Comparison of ENCODE assay signal across 19 mouse cellular contexts in genomic region chr5:65371551-65371950, GRCm38 (mm10). TPM values are rescaled to one million over a fixed set of nuclear protein-coding genes. Genes with fewer than 3 reads are reported as not detected.
"Had no signal": no experiment of that assay in that cellular context is flagged by ENCODE, and none has a peak within 500 bp of the region (broad histone marks: within the 10 kb centered on the region; RNA-seq: fewer than 3 reads in every experiment).

No protein-coding gene starts in this region.

- H3K9me3 ChIP-seq: lung, embryonic 15.5 days; megakaryocyte, embryonic 14.5 days; midbrain, embryonic 13.5 days; midbrain, embryonic 15.5 days; neural tube, embryonic 12.5 days; stomach, embryonic 15.5 days had no signal

- H3K4me1 ChIP-seq: lung, embryonic 15.5 days; megakaryocyte, embryonic 14.5 days; midbrain, embryonic 13.5 days; midbrain, embryonic 15.5 days; neural tube, embryonic 12.5 days; stomach, embryonic 15.5 days had no signal

- DNase-seq: lung, adult 2 months; lung, postnatal 14 days; lung, postnatal 36 days; right cerebral cortex, postnatal 14 days; thymus, adult 18-20 months; thymus, postnatal 14 days; thymus, postnatal 36 days had no signal

- H3K27me3 ChIP-seq: lung, embryonic 15.5 days; midbrain, embryonic 13.5 days; midbrain, embryonic 15.5 days; neural tube, embryonic 12.5 days; stomach, embryonic 15.5 days had no signal

- H3K4me2 ChIP-seq: lung, embryonic 15.5 days; midbrain, embryonic 11.5 days; midbrain, embryonic 13.5 days; midbrain, embryonic 15.5 days; neural tube, embryonic 12.5 days; stomach, embryonic 15.5 days had no signal

- H3K9ac ChIP-seq: lung, embryonic 15.5 days; midbrain, embryonic 13.5 days; midbrain, embryonic 15.5 days; neural tube, embryonic 12.5 days; stomach, embryonic 15.5 days had no signal

- H3K36me3 ChIP-seq: lung, embryonic 15.5 days; midbrain, embryonic 13.5 days; midbrain, embryonic 15.5 days; neural tube, embryonic 12.5 days; stomach, embryonic 15.5 days had no signal

- ATAC-seq: lung, postnatal 0 days; midbrain, embryonic 13.5 days; midbrain, embryonic 15.5 days had no signal

- H3K27ac ChIP-seq: lung, embryonic 15.5 days; macrophage; midbrain, embryonic 13.5 days; midbrain, embryonic 15.5 days; neural tube, embryonic 12.5 days; stomach, embryonic 15.5 days had no signal

- H3K4me3 ChIP-seq: lung, embryonic 15.5 days; megakaryocyte, embryonic 14.5 days; midbrain, embryonic 13.5 days; midbrain, embryonic 15.5 days; neural tube, embryonic 12.5 days; stomach, embryonic 15.5 days had no signal

RNA-seq across cellular contexts. Expression of gene Klb, which starts 23.4 kb away (rescaled TPM):
- total RNA-seq: megakaryocyte progenitor cell, adult 5-6 weeks; monocyte, adult 5-6 weeks; neutrophil, adult 5-6 weeks had no signal
- polyA plus RNA-seq: lung, embryonic 15.5 days; macrophage; neural tube, embryonic 12.5 days had no signal
